Comparison of ENCODE assay signal across 10 mouse cellular contexts in genomic region chr1:133421975-133422570, GRCm38 (mm10). TPM values are rescaled to one million over a fixed set of nuclear protein-coding genes. Genes with fewer than 3 reads are reported as not detected.
A peak's percentile ranks its signal among the peaks of the same experiment; 100 is the strongest.
DNase-seq lines count a peak whose midpoint lies in the region; ATAC-seq and TF ChIP-seq lines count a peak whose summit lies in the region.
"Had no signal": no experiment of that assay in that cellular context is flagged by ENCODE, and none has a peak within 500 bp of the region (broad histone marks: within the 10 kb centered on the region; RNA-seq: fewer than 3 reads in every experiment).

No protein-coding gene starts in this region.

- WGBS in forebrain, embryonic 11.5 days: 43% methylated on average over 16 of the region's 16 CpGs
- 28% methylated on average over 16 of the region's 16 CpGs for WGBS in intestine, postnatal 0 days
- 34% methylated on average over 16 of the region's 16 CpGs for WGBS in neural tube, embryonic 13.5 days

- peak overlapping the region; percentile 83 for H3K4me2 ChIP-seq in forebrain, embryonic 11.5 days (ENCODE audit: low read depth, low read length, severe bottlenecking)
- H3K4me2 ChIP-seq in intestine, postnatal 0 days (replicated peaks; ENCODE audit: low read depth): peak overlapping the region; percentile 79
- peak overlapping the region; percentile 89 for H3K4me2 ChIP-seq in neural tube, embryonic 13.5 days

- H3K4me1 ChIP-seq in forebrain, embryonic 11.5 days (replicated peaks; ENCODE audit: control insufficient read depth, insufficient read depth, low read length): peaks cover 18% of the 10 kb centered on the region
- peaks cover 21% of the 10 kb centered on the region for H3K4me1 ChIP-seq in intestine, postnatal 0 days (replicated peaks; ENCODE audit: control insufficient read depth, insufficient read depth, low read length)
- H3K4me1 ChIP-seq in neural tube, embryonic 13.5 days (replicated peaks): peaks cover 54% of the 10 kb centered on the region

- no peak for ATAC-seq in forebrain, embryonic 11.5 days (replicated peaks; ENCODE audit: low FRiP score)
- no peak for ATAC-seq in intestine, postnatal 0 days
- no peak for ATAC-seq in neural tube, embryonic 13.5 days (ENCODE audit: low read depth)

- intact Hi-C loops in left cerebral cortex, adult 2 months (cut with DNase I): no loop called here
- intact Hi-C loops in left cerebral cortex, postnatal 25 days (cut with DNase I): loop anchor here (2.0 kb wide), 2 partner anchors 37 to 71 kb away; no protein-coding TSS in a partner anchor

- DNase-seq in left cerebral cortex, adult 2 months (ENCODE audit: extremely low spot score in 1 of 2, low spot score in 2 of 2): no peak
- no peak for DNase-seq in left cerebral cortex, postnatal 25 days (ENCODE audit: low spot score in 2 of 2)
- peak; percentile 51 for DNase-seq in forebrain, embryonic 11.5 days (ENCODE audit: low spot score)
- DNase-seq in right cerebral cortex, adult 18-20 months: no peak
- no peak for DNase-seq in urinary bladder, postnatal 10 days (ENCODE audit: low spot score)
- DNase-seq in spleen, postnatal 36 days (ENCODE audit: low spot score in 2 of 2): no peak
- DNase-seq: right cerebral cortex, postnatal 25 days had no signal

- H3K36me3 ChIP-seq in forebrain, embryonic 11.5 days (ENCODE audit: control insufficient read depth, insufficient read depth, low read length): no peaks in the 10 kb centered on the region
- H3K36me3 ChIP-seq in intestine, postnatal 0 days (ENCODE audit: control insufficient read depth, insufficient read depth): no peaks in the 10 kb centered on the region
- H3K36me3 ChIP-seq in neural tube, embryonic 13.5 days: no peaks in the 10 kb centered on the region

- H3K9ac ChIP-seq in forebrain, embryonic 11.5 days (ENCODE audit: low read length): peak overlapping the region; percentile 82; the same call in 1 of the 2 replicates
- peak overlapping the region; percentile 90 for H3K9ac ChIP-seq in intestine, postnatal 0 days (ENCODE audit: low read depth, low read length)
- peak overlapping the region; percentile 83 for H3K9ac ChIP-seq in neural tube, embryonic 13.5 days

- peak overlapping the region; percentile 51 for H3K4me3 ChIP-seq in left cerebral cortex, adult 2 months
- H3K4me3 ChIP-seq in forebrain, embryonic 11.5 days (ENCODE audit: low read depth, low read length): peak overlapping the region; percentile 85
- H3K4me3 ChIP-seq in intestine, postnatal 0 days (ENCODE audit: low read depth, low read length): peak overlapping the region; percentile 84
- H3K4me3 ChIP-seq in neural tube, embryonic 13.5 days: peak overlapping the region; percentile 67

- peak overlapping the region; percentile 72; the same call in 1 of the 2 replicates for H3K27ac ChIP-seq in left cerebral cortex, adult 2 months
- H3K27ac ChIP-seq in forebrain, embryonic 11.5 days (ENCODE audit: low read depth, low read length): no peak overlapping the region
- H3K27ac ChIP-seq in intestine, postnatal 0 days (ENCODE audit: low read depth, low read length): peak overlapping the region; percentile 96
- 0 out of 2 replicates have a peak overlapping the region, but pooled peaks have one; percentile 81 for H3K27ac ChIP-seq in neural tube, embryonic 13.5 days (replicated peaks)

- no peak; the same call in 1 of the 2 replicates for TF ChIP-seq CTCF in left cerebral cortex, adult 2 months (IDR thresholded peaks at IDR 0.05)
- TF ChIP-seq CTCF in intestine, postnatal 0 days (IDR thresholded peaks at IDR 0.05; ENCODE audit: low read depth): peak; percentile 61

- no peaks in the 10 kb centered on the region for H3K9me3 ChIP-seq in forebrain, embryonic 11.5 days (ENCODE audit: control insufficient read depth, low read length)
- H3K9me3 ChIP-seq in intestine, postnatal 0 days (ENCODE audit: control insufficient read depth): no peaks in the 10 kb centered on the region
- no peaks in the 10 kb centered on the region for H3K9me3 ChIP-seq in neural tube, embryonic 13.5 days

- H3K27me3 ChIP-seq in forebrain, embryonic 11.5 days (ENCODE audit: control insufficient read depth, insufficient read depth, low read length): no peaks in the 10 kb centered on the region
- no peaks in the 10 kb centered on the region for H3K27me3 ChIP-seq in intestine, postnatal 0 days (replicated peaks; ENCODE audit: control insufficient read depth, insufficient read depth, low read length)
- H3K27me3 ChIP-seq in neural tube, embryonic 13.5 days: no peaks in the 10 kb centered on the region

RNA-seq across cellular contexts. Expression of gene Sox13, which starts 2.1 kb away (rescaled TPM):
- total RNA-seq in left cerebral cortex, adult 2 months (2021): 1 to 10 TPM; 8.9 to 9.3 TPM
- total RNA-seq in left cerebral cortex, postnatal 25 days (2021): 10 to 100 TPM in 1 of 2 experiments, 1 to 10 TPM in 1; 7.6 to 11.0 TPM
- 12.3 TPM in 2 replicates for polyA plus RNA-seq in forebrain, embryonic 11.5 days (2014; fragmentation: Nextera tagmentation; extraction: Ambion mirVana)
- polyA plus RNA-seq in intestine, postnatal 0 days (2015; fragmentation: Nextera tagmentation; extraction: Ambion mirVana): 12.3 and 12.6 TPM in 2 replicates
- 8.8 TPM in 2 replicates for polyA plus RNA-seq in neural tube, embryonic 13.5 days (2015; fragmentation: Nextera tagmentation; extraction: Ambion mirVana)

RNA-seq across cellular contexts. Expression of gene Etnk2, which starts 58.7 kb away (rescaled TPM):
- total RNA-seq in left cerebral cortex, adult 2 months (2021): 10 to 100 TPM; 12.4 to 14.6 TPM
- 1 to 10 TPM; 8.0 to 8.1 TPM for total RNA-seq in left cerebral cortex, postnatal 25 days (2021)
- polyA plus RNA-seq in forebrain, embryonic 11.5 days (2014; fragmentation: Nextera tagmentation; extraction: Ambion mirVana): 1.8 and 2.7 TPM in 2 replicates
- 6.0 and 6.2 TPM in 2 replicates for polyA plus RNA-seq in intestine, postnatal 0 days (2015; fragmentation: Nextera tagmentation; extraction: Ambion mirVana)
- polyA plus RNA-seq in neural tube, embryonic 13.5 days (2015; fragmentation: Nextera tagmentation; extraction: Ambion mirVana): 10.1 and 10.2 TPM in 2 replicates
- total RNA-seq: common myeloid progenitor, adult 5-6 weeks had no signal
